Mouse (Mus musculus) testis, adult 2 months (tissue): ENCODE results near the gene C1qc.

Source experiments
- CTCF ChIP-seq: fragments of 200-500 bp; IDR thresholded peaks from 2 replicates; pipeline ENCODE4 v1.5.1; 2012; ENCODE audit warnings: low read depth, mild to moderate bottlenecking, inconsistent platforms, low read length, moderate library complexity; ENCODE audit not compliant: control insufficient read depth, insufficient read depth, insufficient replicate concordance
- POLR2A ChIP-seq: fragments of 200-500 bp; IDR thresholded peaks from 2 replicates; pipeline ENCODE4 v1.6.1; 2012; ENCODE audit warnings: low read depth, mild to moderate bottlenecking, inconsistent platforms, low read length, moderate library complexity; ENCODE audit not compliant: control insufficient read depth

DNA sequence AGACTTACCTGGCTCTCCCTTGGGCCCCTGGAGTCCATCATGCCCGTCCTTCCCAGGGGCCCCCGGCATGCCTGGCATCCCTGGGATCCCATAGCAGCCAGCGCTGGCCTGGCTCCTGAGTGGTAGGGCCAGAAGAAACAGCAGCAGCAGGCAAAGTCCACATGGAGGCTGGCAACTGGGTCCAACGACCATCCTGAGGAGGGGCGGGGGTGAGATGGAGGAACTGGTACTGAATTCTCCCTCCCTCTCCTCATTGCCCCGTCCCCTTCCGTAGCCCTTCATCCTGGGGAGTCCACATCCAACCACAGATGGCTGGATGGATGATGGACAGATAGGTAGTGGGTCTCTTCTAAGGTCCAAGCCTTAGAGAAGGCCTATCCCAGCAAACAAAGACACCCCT is 494 bp downstream of the C1qc start:
- TF ChIP-seq CTCF = no peak
- no peak for TF ChIP-seq POLR2A
